Mouse (Mus musculus) lung, adult 2 months (tissue): ENCODE results near the gene Pgs1.
A peak's percentile ranks its signal among the peaks of the same experiment; 100 is the strongest.

Experiments used
- CTCF ChIP-seq: fragments of 200-500 bp; IDR thresholded peaks from 2 replicates; pipeline ENCODE4 v1.5.1; 2011; ENCODE audit warnings: mild to moderate bottlenecking, low read length, control low read depth; ENCODE audit not compliant: insufficient read depth
- POLR2A ChIP-seq: fragments of 200-500 bp; IDR thresholded peaks from 2 replicates; pipeline ENCODE4 v1.6.1; 2011; ENCODE audit warnings: low read depth, mild to moderate bottlenecking, control low read depth, low read length, borderline replicate concordance; ENCODE audit errors: extremely low read depth

DNA sequence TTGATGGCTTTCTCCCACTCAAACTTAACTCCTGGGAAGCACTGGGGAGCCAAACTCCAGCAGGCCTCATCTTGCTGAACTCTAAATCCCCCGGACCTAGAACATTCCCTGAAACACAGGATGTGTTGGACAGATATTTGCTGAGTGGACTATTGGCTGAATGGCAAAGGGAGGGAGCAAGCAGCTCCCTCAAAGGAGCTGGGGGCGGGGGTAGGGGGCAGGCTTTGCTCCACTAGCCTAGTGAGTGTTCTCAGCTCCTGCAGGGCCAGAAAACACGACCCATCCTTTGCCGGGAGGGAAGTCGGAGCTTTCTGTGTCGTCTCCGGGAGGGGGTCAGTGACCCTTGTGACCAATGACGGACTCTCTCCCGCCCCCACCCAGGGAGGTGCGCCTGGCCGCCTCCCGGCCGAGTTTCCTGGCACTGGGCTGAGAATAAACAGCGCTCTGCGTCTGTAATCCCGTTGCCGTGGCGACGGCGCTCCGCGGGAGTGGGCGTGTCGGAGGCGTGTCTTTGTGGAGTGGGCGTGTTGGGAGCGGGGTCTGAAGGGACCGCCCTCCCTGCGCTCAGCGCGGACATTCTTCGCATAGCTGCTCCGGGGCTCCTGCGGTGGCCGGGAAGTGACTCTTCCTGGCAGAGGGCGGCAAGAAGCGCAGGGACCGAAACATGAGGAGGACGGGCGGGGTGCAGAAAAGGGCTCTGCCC, 22.9 kb upstream of the Pgs1 start:
- TF ChIP-seq CTCF: no peak
- peak; percentile 73; the same call in 1 of the 2 replicates for TF ChIP-seq POLR2A
